Mouse (Mus musculus) lung, postnatal 4 days (tissue): ENCODE measurements at regions not wholly inside any gene's neighbourhood (a gene's known extent, or its start where the extent isn't known, plus 50 kb on each side); places are given as distances from the start of the nearest gene placed in this dataset.

Experiments used
- DNase-seq, 2 experiments: peaks; one replicate each; pipeline ENCODE4 v3.0.0; 2021

DNA sequence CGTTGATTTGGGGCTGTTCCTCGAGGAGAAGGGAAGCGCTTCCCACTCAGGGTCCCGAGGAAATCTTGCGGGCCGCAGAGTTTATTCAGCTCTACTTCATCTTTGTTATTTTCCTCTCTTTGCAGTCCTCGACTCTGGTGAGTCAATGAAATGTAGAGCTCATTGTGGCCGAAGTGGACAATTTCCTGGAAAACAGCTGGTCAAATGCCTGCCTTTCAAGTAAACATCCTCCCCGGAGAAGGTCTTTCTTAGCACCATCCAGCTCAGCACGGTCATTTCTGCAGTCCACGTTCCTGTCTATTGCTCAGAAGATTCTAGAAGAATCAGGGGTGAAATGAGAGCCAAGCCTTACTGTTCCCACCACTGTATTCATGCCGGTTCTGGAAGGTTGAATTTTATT is 133.0 kb downstream of the Bcas1 start:
- peak; percentile 48 to 50 for DNase-seq

GRCm38 (mm10) chr2:170291841-170292655 is 135.6 kb downstream of the Bcas1 start:
- peak; percentile 36 to 40 for DNase-seq

GRCm38 (mm10) chr2:170289378-170289960 is 138.2 kb downstream of the Bcas1 start:
- no peak for DNase-seq

- no peak for DNase-seq
These were observed 138.9 kb downstream of the Bcas1 start for GRCm38 (mm10) chr2:170288787-170289186.

GRCm38 (mm10) chr2:170288196-170288595 is 139.4 kb downstream of the Bcas1 start:
- DNase-seq, result no peak

DNA sequence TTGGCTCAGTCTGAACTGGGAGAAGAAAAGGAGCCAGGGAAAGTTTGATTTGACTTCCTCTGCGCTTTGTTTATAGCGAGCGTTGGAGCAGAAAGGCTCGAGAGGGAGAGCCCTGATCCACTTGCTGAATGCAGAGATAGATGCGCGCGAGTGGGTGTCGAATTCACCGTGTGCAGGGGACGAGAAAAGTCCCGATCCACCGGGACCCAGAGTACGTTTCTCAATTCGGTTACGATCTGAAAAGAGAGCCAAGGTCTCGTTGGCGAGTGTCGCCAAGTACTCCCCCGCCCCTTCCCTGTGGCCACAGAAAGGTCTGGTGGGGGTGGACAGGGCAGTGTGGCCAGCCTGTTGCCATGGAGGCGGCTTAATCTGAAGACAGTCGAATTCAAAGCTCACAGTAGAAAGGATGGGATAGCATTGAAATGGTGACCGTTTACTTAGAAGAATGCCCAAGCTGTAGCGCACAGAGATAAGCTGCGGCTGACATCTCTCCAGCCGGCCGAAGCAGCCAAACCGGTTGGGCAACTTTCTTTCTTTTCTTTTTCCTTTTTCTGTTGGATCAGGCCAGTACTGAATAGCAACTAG is 139.5 kb upstream of the Zfp217 start:
- peak; percentile 70 to 74 for DNase-seq

DNA sequence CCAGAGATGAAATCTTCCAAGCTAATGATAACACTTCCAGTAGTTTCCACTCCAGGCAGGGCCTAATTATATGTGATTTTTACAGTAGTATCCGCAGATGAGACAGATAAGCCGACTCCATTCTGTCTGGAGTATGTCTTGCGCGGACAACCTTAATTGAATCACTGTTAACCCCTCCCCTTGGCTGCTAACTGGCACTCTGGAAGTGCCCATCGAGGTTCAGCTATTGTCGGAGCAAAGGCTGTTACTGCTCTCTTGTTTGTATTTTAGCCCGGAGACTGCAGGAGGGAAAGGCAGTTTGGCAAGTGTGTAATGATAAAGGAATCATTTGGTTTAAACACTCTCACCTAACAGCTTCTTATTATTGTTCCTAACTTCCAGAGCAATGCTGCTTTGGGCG is 138.9 kb upstream of the Zfp217 start:
- DNase-seq, result peak in 1 of 2 experiments; percentile 38

- no peak for DNase-seq
These were observed 134.6 kb upstream of the Zfp217 start for GRCm38 (mm10) chr2:170282463-170282862.

DNA sequence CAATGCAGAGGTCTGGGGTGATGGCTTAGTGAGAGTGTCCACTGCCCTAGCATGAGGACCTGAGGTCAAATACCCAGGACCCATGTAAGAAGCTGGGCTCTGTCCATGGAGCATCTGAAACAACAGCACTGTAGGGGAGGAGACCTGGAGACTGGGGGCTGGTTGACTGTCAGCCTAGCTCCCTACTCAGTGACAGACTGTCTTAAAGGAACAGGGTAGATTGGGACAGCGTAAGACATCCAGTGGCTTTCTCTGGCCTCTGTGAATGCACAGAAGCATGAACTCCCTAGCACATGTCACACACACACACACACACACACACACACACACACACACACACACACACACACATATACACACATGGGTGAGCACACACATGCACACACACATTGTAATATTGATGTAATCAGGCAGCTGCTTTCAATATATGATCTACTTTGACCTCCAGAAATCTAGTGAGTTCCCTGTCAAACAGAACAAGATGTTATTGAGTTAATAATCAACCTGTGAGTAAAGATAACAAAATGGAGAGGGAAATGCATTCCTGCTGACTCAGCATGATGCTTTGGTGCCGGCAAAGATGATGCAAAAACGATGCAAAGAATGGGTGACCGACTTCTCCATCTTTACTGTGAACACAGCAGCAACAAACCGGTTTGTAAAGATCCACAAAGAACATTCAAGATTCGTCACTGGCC is 133.6 kb upstream of the Zfp217 start:
- DNase-seq, result no peak

DNA sequence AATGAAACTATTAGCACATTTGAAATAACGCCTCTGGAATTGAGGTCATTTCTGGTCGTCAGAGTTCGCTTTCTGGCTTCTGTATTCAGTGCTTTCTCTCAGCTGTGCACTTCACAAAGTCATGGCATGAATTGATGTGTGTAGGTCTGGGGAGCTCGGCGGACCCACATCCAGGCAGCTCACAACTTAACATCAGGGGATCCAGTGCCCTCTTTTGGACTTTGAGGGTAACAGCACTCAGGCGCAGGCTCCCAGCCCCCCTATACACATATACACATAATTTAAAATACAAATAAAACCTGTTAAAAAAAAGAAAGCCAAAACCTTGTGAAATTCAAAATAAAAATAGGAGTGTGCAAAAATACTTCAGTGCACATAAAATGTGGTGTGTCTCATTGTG is 132.8 kb upstream of the Zfp217 start:
- DNase-seq, result peak in 1 of 2 experiments; percentile 40

GRCm38 (mm10) chr2:170277896-170278295 is 130.0 kb upstream of the Zfp217 start:
- DNase-seq, result peak; percentile 35 to 51

- DNase-seq, result no peak
These were observed 129.4 kb upstream of the Zfp217 start for GRCm38 (mm10) chr2:170277182-170277767.

GRCm38 (mm10) chr2:170275687-170276086 is 127.8 kb upstream of the Zfp217 start:
- no peak for DNase-seq

- DNase-seq, result no peak
These were observed 122.1 kb upstream of the Zfp217 start for GRCm38 (mm10) chr2:170269926-170270577.

DNA sequence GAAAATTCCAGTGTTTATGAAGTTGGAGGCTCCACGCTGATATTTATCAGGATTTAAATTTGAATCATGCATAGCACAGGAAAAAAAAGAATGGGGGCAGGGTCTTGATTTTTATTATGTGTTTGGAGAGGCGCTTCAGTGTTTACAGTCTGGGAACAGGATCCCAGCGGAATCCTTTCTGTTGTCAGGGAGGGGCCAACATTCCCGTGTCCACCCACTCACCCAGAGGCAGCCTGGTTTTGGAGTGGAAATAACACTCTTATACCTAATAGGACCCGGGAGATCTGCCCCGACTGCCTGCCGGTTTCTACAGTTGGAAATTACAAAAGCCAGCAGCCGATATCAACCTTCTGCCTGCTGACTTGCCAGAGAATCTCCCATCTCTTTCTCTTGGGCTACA is 120.2 kb upstream of the Zfp217 start:
- peak; percentile 50 to 62 for DNase-seq

DNA sequence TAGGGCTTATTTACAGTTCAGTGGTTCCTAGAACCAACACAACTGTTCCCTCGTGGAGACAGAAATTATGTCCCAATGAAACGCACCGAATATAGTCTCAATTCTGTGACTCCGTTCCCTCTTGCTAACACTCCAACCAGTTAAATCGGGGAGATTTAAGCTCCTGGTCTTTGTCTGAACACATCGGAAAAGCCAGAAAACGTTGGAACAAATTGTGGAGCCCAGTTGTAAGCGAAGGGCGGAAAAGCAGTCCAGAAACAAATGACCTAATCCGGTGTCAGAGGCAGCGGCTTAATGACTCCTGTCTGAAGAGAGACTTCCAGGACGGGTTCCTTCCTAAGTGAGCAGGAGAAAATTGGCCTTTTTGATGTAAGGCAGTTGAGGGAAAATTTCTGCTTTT is 119.2 kb upstream of the Zfp217 start:
- DNase-seq, result peak; percentile 39 to 53

GRCm38 (mm10) chr2:170266407-170267101 is 118.7 kb upstream of the Zfp217 start:
- peak; percentile 50 to 61 for DNase-seq

DNA sequence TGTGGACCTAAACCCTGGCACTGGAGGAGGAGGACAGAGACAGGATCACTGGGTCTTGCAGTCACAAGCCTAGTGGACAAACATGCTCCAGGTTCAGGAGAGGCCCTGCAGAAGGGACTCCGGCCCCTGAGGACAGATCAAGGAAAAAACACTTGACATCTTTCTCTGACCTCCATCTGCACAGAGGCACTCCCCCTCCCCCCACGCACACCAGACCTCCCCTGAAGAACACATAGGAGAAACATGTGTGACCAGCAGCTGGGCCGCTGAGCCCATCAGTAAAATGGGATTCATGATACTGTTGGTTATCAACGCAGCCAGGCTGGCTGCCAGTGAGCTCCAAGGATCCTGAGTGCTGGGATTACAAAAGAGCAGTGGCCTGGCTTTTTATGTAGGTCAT is 115.7 kb upstream of the Zfp217 start:
- no peak for DNase-seq

DNA sequence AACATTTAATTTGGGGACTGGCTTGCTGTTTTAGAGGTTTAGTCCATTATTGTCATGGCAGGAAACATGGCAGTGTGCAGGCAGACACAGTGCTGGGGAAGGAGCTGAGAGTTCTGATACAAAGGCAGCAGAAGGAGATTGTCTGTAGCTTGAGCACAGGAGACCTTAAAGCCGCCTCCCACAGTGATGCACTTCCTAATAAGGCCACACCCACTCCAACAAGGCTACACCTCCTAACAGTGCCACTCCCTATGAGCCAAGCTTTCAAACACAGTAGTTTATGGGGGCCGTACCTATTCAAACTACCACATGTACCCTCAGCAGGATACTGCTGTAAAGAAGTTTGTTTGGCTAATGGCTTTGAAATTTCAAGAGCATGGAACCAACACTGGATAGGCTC is 113.3 kb upstream of the Zfp217 start:
- no peak for DNase-seq

DNA sequence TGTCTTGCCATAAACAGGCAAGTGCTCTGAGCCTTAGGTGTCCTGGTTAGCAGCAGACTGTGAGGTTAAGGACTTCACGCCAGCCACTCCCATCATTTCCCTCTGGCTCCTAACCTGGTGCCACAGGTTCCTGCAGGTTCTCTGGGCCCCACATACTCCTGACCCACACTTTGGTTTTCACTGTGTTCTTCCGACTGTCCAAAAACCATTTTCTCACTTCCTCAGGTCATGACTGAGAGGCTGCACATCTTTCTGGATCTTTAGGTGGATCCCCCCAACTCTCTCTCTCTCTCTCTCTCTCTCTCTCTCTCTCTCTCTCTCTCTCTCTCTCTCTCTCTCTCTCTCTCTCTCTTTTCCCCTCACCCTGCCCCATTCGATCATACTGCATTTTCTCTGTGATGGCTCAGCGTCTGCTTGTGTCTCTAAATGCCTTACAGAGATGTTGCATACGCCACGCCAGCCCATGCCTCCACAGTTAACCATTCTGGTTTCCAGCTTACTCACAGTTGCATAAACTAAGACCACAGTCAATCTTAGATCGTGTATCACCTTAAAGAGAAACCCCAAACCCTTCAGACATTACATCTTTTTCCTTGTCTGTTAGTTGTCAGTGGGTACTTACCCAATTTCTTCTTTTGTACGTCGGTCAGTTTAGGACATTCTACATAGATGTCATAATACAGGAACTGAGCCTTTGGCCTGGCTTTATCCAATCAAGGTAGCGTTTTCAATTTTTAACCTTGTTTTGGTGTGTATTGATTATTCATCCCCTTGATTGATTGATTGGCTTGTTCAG is 112.0 kb upstream of the Zfp217 start:
- DNase-seq, result no peak

DNA sequence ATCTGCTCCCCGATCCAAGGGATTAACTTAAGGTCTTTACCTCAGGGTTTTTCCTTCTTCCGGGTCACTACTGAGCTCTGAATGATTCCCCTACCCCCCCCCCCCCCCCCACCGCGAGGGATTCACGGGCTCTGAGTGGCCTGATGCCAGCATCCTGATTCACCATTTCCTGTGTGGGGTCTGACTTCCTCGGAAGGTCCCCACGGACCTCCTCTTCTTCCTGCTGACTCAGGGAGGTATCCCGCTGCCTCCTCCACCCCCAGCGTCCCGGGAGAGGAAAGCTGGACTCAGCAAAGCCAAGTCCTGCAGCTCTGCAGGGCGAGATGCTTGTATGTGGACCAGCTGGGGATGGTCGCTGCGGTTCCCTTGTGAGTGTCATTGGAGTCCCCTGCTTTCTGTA is 110.5 kb upstream of the Zfp217 start:
- DNase-seq, result peak; percentile 52 to 71
